Mouse (Mus musculus) lung, adult 2 months (tissue): ENCODE data around the gene Fpgs.

Experiments
- CTCF ChIP-seq: fragments of 200-500 bp; IDR thresholded peaks from 2 replicates; pipeline ENCODE4 v1.5.1; 2011; ENCODE audit warnings: mild to moderate bottlenecking, low read length, control low read depth; ENCODE audit not compliant: insufficient read depth
- POLR2A ChIP-seq: fragments of 200-500 bp; IDR thresholded peaks from 2 replicates; pipeline ENCODE4 v1.6.1; 2011; ENCODE audit warnings: low read depth, mild to moderate bottlenecking, control low read depth, low read length, borderline replicate concordance; ENCODE audit errors: extremely low read depth

DNA sequence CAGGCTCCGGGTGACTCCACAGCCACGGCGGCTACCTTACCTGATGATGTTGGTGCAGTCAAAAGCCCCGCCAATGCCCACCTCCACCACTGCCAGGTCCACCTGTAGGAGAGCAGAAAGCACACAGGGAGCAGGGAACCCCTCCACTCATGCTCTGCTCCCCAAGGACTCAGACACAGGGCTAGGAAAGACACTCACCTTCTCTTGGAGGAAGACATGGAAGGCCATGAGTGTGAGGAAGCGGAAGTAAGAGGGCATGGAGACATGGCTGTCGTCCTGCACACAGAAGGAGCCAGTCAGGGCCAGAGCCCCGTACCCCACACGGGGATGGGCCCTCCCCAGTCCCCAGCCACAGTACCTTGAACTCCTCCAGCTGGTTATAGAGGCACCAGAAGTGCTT lies 16.4 kb downstream of the Fpgs start:
- TF ChIP-seq CTCF = no peak
- no peak for TF ChIP-seq POLR2A
